Mouse (Mus musculus): Measurements from ENCODE around the gene Napsa. TPM values are rescaled to one million over a fixed set of nuclear protein-coding genes. Genes with fewer than 3 reads are reported as not detected.

The Napsa gene
- polyA plus RNA-seq, 1 experiment from 2014 or later = 1.9 TPM

GRCm38 (mm10) chr7:44604139-44604606 is 32.0 kb downstream of the Napsa start:
- peak; percentile 46 for ATAC-seq
- Histone ChIP-seq H3K27ac (ENCODE audit: low read length) (no peak overlapping the region), H3K4me1 (ENCODE audit: control insufficient read depth, insufficient read depth, low read length) (no peaks in the 10 kb centered on the region), H3K9me3 (replicated peaks; ENCODE audit: control insufficient read depth, low read length, poor library complexity, severe bottlenecking) (no peaks in the 10 kb centered on the region), H3K4me3 (ENCODE audit: low read depth, low read length) (peak overlapping the region; percentile 28), H3K9ac (ENCODE audit: low read depth, low read length) (peak overlapping the region; percentile 33; the same call in 1 of the 2 replicates), H3K27me3 (ENCODE audit: control insufficient read depth, insufficient read depth, low read depth, low read length) (peaks cover 31% of the 10 kb centered on the region), H3K4me2 (ENCODE audit: low read length) (peak overlapping the region; percentile 48), H3K36me3 (ENCODE audit: control insufficient read depth, insufficient read depth, low read length) (no peaks in the 10 kb centered on the region)
- WGBS = 2% methylated on average over 18 of the region's 25 CpGs

GRCm38 (mm10) chr7:44604619-44605018 is 32.4 kb downstream of the Napsa start:
- Histone ChIP-seq H3K4me2 (ENCODE audit: low read length) (peak overlapping the region; percentile 48), H3K27ac (ENCODE audit: low read length) (no peak overlapping the region), H3K4me1 (ENCODE audit: control insufficient read depth, insufficient read depth, low read length) (no peaks in the 10 kb centered on the region), H3K27me3 (ENCODE audit: control insufficient read depth, insufficient read depth, low read depth, low read length) (peaks cover 31% of the 10 kb centered on the region), H3K9me3 (replicated peaks; ENCODE audit: control insufficient read depth, low read length, poor library complexity, severe bottlenecking) (no peaks in the 10 kb centered on the region), H3K9ac (ENCODE audit: low read depth, low read length) (peak overlapping the region; percentile 33; the same call in 1 of the 2 replicates), H3K4me3 (ENCODE audit: low read depth, low read length) (peak overlapping the region; percentile 28), H3K36me3 (ENCODE audit: control insufficient read depth, insufficient read depth, low read length) (no peaks in the 10 kb centered on the region)
- under 1% methylated on average over 8 of the region's 8 CpGs for WGBS
- no peak; the same call in 1 of the 2 replicates for ATAC-seq

- WGBS = 29% methylated on average over 7 of the region's 7 CpGs
- H3K36me3 ChIP-seq (ENCODE audit: control insufficient read depth, insufficient read depth, low read length) = no peaks in the 10 kb centered on the region
- peaks cover 31% of the 10 kb centered on the region for H3K27me3 ChIP-seq (ENCODE audit: control insufficient read depth, insufficient read depth, low read depth, low read length)
- ATAC-seq = no peak
- no peaks in the 10 kb centered on the region for H3K9me3 ChIP-seq (replicated peaks; ENCODE audit: control insufficient read depth, low read length, poor library complexity, severe bottlenecking)
- H3K4me2 ChIP-seq (ENCODE audit: low read length) = no peak overlapping the region
- H3K27ac ChIP-seq (ENCODE audit: low read length) = no peak overlapping the region
- H3K4me3 ChIP-seq (ENCODE audit: low read depth, low read length) = no peak overlapping the region
- no peaks in the 10 kb centered on the region for H3K4me1 ChIP-seq (ENCODE audit: control insufficient read depth, insufficient read depth, low read length)
- H3K9ac ChIP-seq (ENCODE audit: low read depth, low read length) = no peak overlapping the region
These were observed 33.3 kb downstream of the Napsa start for GRCm38 (mm10) chr7:44605436-44605835.

- Histone ChIP-seq H3K36me3 (ENCODE audit: control insufficient read depth, insufficient read depth, low read length) (no peaks in the 10 kb centered on the region), H3K4me2 (ENCODE audit: low read length) (peak overlapping the region; percentile 36), H3K27ac (ENCODE audit: low read length) (no peak overlapping the region), H3K27me3 (ENCODE audit: control insufficient read depth, insufficient read depth, low read depth, low read length) (peaks cover 31% of the 10 kb centered on the region), H3K9ac (ENCODE audit: low read depth, low read length) (0 out of 2 replicates have a peak overlapping the region, but pooled peaks have one; percentile 20), H3K4me1 (ENCODE audit: control insufficient read depth, insufficient read depth, low read length) (no peaks in the 10 kb centered on the region), H3K9me3 (replicated peaks; ENCODE audit: control insufficient read depth, low read length, poor library complexity, severe bottlenecking) (no peaks in the 10 kb centered on the region), H3K4me3 (ENCODE audit: low read depth, low read length) (0 out of 2 replicates have a peak overlapping the region, but pooled peaks have one; percentile 8)
- no peak for ATAC-seq
- 12% methylated on average over 29 of the region's 29 CpGs for WGBS
These were observed 34.2 kb downstream of the Napsa start for GRCm38 (mm10) chr7:44606171-44606901.

GRCm38 (mm10) chr7:44612192-44612591 is 40.0 kb downstream of the Napsa start:
- no peak overlapping the region for H3K27ac ChIP-seq (ENCODE audit: low read length)
- H3K36me3 ChIP-seq (ENCODE audit: control insufficient read depth, insufficient read depth, low read length) = no peaks in the 10 kb centered on the region
- 70% methylated on average over 7 of the region's 7 CpGs for WGBS
- ATAC-seq = no peak
- H3K27me3 ChIP-seq (ENCODE audit: control insufficient read depth, insufficient read depth, low read depth, low read length) = peaks cover 4% of the 10 kb centered on the region
- H3K4me2 ChIP-seq (ENCODE audit: low read length) = no peak overlapping the region
- H3K9ac ChIP-seq (ENCODE audit: low read depth, low read length) = no peak overlapping the region
- H3K4me3 ChIP-seq (ENCODE audit: low read depth, low read length) = no peak overlapping the region
- no peaks in the 10 kb centered on the region for H3K9me3 ChIP-seq (replicated peaks; ENCODE audit: control insufficient read depth, low read length, poor library complexity, severe bottlenecking)
- no peaks in the 10 kb centered on the region for H3K4me1 ChIP-seq (ENCODE audit: control insufficient read depth, insufficient read depth, low read length)

- no peaks in the 10 kb centered on the region for H3K9me3 ChIP-seq (replicated peaks; ENCODE audit: control insufficient read depth, low read length, poor library complexity, severe bottlenecking)
- H3K4me1 ChIP-seq (ENCODE audit: control insufficient read depth, insufficient read depth, low read length) = no peaks in the 10 kb centered on the region
- no peak overlapping the region for H3K27ac ChIP-seq (ENCODE audit: low read length)
- H3K4me3 ChIP-seq (ENCODE audit: low read depth, low read length) = peak overlapping the region; percentile 6; the same call in 1 of the 2 replicates
- WGBS = 6% methylated on average over 20 of the region's 20 CpGs
- H3K9ac ChIP-seq (ENCODE audit: low read depth, low read length) = no peak overlapping the region
- H3K4me2 ChIP-seq (ENCODE audit: low read length) = peak overlapping the region; percentile 26; the same call in 1 of the 2 replicates
- H3K36me3 ChIP-seq (ENCODE audit: control insufficient read depth, insufficient read depth, low read length) = no peaks in the 10 kb centered on the region
- ATAC-seq = no peak
- H3K27me3 ChIP-seq (ENCODE audit: control insufficient read depth, insufficient read depth, low read depth, low read length) = peaks cover 4% of the 10 kb centered on the region
These were observed 42.0 kb downstream of the Napsa start for GRCm38 (mm10) chr7:44614041-44614688.

- H3K36me3 ChIP-seq (ENCODE audit: control insufficient read depth, insufficient read depth, low read length) = no peaks in the 10 kb centered on the region
- WGBS = 13% methylated on average over 10 of the region's 10 CpGs
- peaks cover 4% of the 10 kb centered on the region for H3K27me3 ChIP-seq (ENCODE audit: control insufficient read depth, insufficient read depth, low read depth, low read length)
- no peak overlapping the region for H3K9ac ChIP-seq (ENCODE audit: low read depth, low read length)
- no peaks in the 10 kb centered on the region for H3K4me1 ChIP-seq (ENCODE audit: control insufficient read depth, insufficient read depth, low read length)
- no peak for ATAC-seq
- H3K4me2 ChIP-seq (ENCODE audit: low read length) = no peak overlapping the region
- no peak overlapping the region for H3K4me3 ChIP-seq (ENCODE audit: low read depth, low read length)
- H3K27ac ChIP-seq (ENCODE audit: low read length) = no peak overlapping the region
- H3K9me3 ChIP-seq (replicated peaks; ENCODE audit: control insufficient read depth, low read length, poor library complexity, severe bottlenecking) = 0 out of 2 replicates have a peak, but pooled peaks cover 3% of the 10 kb centered on the region
These were observed 43.1 kb downstream of the Napsa start for GRCm38 (mm10) chr7:44615309-44615708.

- H3K9ac ChIP-seq (ENCODE audit: low read depth, low read length) = no peak overlapping the region
- 0 out of 2 replicates have a peak, but pooled peaks cover 3% of the 10 kb centered on the region for H3K9me3 ChIP-seq (replicated peaks; ENCODE audit: control insufficient read depth, low read length, poor library complexity, severe bottlenecking)
- H3K4me3 ChIP-seq (ENCODE audit: low read depth, low read length) = no peak overlapping the region
- no peaks in the 10 kb centered on the region for H3K36me3 ChIP-seq (ENCODE audit: control insufficient read depth, insufficient read depth, low read length)
- WGBS = 83% methylated on average over 14 of the region's 14 CpGs
- H3K4me2 ChIP-seq (ENCODE audit: low read length) = no peak overlapping the region
- no peaks in the 10 kb centered on the region for H3K4me1 ChIP-seq (ENCODE audit: control insufficient read depth, insufficient read depth, low read length)
- peaks cover 4% of the 10 kb centered on the region for H3K27me3 ChIP-seq (ENCODE audit: control insufficient read depth, insufficient read depth, low read depth, low read length)
- no peak overlapping the region for H3K27ac ChIP-seq (ENCODE audit: low read length)
- no peak for ATAC-seq
These were observed 43.8 kb downstream of the Napsa start for GRCm38 (mm10) chr7:44615987-44616386.

- WGBS = 82% methylated on average over 3 of the region's 3 CpGs
These were observed 44.9 kb downstream of the Napsa start for GRCm38 (mm10) chr7:44617059-44617458.

More at GRCm38 (mm10) chr7:44617059-44617458, 44.9 kb downstream of the Napsa start:
- Histone ChIP-seq H3K27me3 (ENCODE audit: control insufficient read depth, insufficient read depth, low read depth, low read length) (peaks cover 4% of the 10 kb centered on the region), H3K4me2 (ENCODE audit: low read length) (no peak overlapping the region), H3K36me3 (ENCODE audit: control insufficient read depth, insufficient read depth, low read length) (no peaks in the 10 kb centered on the region), H3K9me3 (replicated peaks; ENCODE audit: control insufficient read depth, low read length, poor library complexity, severe bottlenecking) (0 out of 2 replicates have a peak, but pooled peaks cover 3% of the 10 kb centered on the region), H3K4me1 (ENCODE audit: control insufficient read depth, insufficient read depth, low read length) (no peaks in the 10 kb centered on the region), H3K27ac (ENCODE audit: low read length) (no peak overlapping the region), H3K9ac (ENCODE audit: low read depth, low read length) (no peak overlapping the region), H3K4me3 (ENCODE audit: low read depth, low read length) (no peak overlapping the region)
- ATAC-seq = no peak

Data from midbrain, embryonic 16.5 days (tissue).